Mouse (Mus musculus) brain, embryonic 14.5 days (tissue): Measurements from ENCODE around the gene Rhob.

Experiments
- CTCF ChIP-seq: fragments of 200-500 bp; IDR thresholded peaks from 2 replicates; pipeline ENCODE4 v1.5.1; 2012; ENCODE audit warnings: inconsistent platforms, mild to moderate bottlenecking, moderate library complexity, borderline replicate concordance; ENCODE audit not compliant: insufficient read depth, insufficient read length; ENCODE audit errors: extremely low read depth
- POLR2A ChIP-seq: fragments of 200-500 bp; IDR thresholded peaks from 2 replicates; pipeline ENCODE4 v1.6.1; 2012; ENCODE audit warnings: mild to moderate bottlenecking, inconsistent platforms, borderline replicate concordance; ENCODE audit not compliant: poor library complexity, insufficient read depth, insufficient read length, severe bottlenecking; ENCODE audit errors: extremely low read depth

DNA sequence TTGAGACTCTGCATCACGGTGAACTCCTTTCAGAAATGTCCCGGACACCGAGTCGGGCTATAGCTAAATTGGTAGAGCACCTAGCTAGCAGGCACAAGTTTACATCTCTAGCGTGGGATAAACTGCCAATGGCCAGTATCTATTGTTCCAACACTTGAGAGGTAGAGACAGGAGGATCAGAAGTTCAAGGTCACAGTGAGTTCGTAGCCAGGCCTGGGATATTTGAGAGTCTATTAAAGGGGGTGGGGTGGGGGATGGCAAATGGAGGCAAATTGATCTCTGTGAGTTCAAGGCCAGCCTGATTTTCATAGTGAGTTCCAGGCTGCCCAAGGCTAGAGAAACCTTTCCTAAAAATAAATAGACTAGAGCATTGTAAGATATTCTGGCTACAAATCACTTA, 47.0 kb upstream of the Rhob start:
- TF ChIP-seq CTCF (no peak), POLR2A (no peak)
